Mouse (Mus musculus): ENCODE measurements around the gene Rad23b.

DNA sequence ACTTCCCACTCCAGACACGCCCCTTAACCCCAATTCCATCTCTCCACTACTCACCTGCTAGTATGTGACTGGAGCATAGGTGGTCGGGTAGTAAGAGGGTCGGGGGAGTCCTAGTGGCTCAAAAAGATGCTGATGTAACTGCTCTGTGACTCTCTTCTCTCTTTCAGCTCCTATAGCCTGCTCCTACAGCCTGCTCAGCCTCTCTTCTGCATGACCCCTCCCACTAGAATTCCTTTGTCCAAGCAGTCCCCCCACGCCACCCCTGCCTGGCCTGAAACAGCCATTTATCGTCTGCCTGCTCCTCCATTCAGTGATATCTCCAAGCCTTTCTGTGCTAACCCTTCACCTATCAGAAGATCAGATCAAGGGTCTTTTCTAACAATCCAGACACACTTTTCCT lies 45.7 kb upstream of the Rad23b start:
- no peak for TF ChIP-seq POLR2A (IDR thresholded peaks at IDR 0.05; ENCODE audit: borderline replicate concordance, low read depth, low read length)
- no peak for TF ChIP-seq CTCF (IDR thresholded peaks at IDR 0.05; ENCODE audit: low read depth, low read length)

Data from bone marrow macrophage, adult 2 months (primary cell).